Mouse (Mus musculus): ENCODE results near the gene Fam83e.

The Fam83e gene

DNA sequence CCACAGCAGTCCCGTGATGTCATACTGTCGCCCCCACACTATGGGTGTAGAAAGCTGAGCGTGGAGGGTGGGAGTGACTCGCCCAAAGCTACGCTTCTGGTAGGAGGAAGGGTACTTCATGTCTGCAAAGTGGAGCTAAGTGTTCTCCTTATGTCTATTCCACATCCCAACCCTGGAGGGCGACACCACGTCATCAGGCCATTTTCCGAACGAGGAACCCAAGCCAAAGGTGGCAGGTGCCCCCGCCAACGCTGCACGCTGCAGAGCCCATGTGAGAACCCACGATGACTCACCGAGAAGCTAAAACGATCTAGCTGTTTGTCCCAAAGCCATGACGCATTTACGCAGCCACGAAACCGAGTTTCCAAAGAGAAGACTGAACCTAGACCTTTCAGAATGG lies 21.3 kb downstream of the Fam83e start:
- DNase-seq: peak; percentile 71

DNA sequence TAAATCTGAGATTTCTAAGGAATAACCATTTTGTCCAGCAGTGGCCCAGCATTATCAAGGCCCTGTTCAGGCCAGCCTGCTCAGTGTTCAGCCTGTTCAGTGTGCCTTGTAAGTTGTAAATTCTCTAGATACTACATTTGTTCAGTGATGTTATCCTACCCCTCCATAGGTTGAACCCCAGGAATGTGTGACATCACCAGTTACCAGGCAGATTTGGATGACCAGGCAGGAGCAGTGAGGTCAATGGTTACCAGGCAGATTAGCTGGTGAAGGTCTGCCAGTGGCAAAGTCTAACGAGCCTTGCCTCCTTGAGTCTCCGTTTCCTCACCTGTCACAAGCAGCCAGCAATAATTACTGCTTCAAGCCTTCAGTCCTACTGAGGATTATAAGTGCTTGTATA lies 23.4 kb downstream of the Fam83e start:
- DNase-seq: peak; percentile 90

DNA sequence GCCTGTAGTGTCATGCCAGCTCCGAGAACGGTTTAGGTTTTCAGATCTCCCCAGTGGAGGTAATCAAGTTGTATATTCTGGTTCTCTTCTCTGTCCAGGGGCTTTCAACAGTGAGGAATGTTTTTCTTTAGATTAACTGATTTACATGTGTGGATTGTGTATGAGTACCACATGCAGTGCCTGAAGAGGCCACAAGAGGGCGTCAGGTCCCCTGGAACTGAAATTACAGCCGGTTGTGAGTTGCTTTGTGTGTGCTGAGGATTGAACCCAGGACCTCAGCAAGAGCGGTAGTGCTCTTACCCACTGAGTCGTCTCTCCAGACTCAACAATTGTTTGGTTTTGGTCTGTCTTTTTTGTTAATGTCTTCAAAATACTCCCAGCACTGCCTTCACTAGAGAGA lies 25.5 kb downstream of the Fam83e start:
- no peak for DNase-seq

DNA sequence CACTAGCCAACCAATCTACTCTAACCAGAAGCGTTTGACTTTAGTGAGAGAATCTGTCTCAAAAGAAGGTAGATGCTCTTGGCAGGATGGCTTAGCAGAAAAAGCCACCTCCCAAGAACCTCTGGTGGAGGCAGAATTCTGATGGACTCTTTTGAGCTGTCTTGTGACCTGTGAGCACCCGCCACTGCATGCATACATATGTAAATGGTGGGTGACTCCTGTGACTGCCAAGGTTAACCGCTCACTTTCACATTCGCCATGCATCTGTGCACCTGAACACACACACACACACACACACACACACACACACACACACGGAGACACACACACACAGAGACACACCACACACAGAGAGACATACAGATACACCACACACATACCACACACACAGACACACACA lies 26.4 kb downstream of the Fam83e start:
- no peak for DNase-seq

DNA sequence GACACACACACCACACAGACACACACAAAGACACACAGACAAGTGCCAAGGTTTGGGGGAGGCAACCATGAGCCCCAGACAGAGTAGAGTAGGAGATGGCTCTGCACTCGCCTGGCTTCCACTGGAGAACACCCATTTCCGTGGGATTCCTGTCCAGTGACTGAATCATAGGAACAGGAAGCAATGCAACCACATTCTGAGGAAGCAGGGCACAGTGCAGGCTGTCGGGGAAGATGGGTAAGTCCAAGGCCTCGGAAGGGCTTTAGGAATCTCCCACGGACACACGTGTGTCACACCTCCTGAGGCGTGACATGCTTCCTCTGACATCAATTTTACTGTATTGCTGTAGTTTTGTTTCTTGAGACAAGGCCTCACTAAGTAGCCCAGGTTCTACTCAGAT lies 27.1 kb downstream of the Fam83e start:
- no peak for DNase-seq

DNA sequence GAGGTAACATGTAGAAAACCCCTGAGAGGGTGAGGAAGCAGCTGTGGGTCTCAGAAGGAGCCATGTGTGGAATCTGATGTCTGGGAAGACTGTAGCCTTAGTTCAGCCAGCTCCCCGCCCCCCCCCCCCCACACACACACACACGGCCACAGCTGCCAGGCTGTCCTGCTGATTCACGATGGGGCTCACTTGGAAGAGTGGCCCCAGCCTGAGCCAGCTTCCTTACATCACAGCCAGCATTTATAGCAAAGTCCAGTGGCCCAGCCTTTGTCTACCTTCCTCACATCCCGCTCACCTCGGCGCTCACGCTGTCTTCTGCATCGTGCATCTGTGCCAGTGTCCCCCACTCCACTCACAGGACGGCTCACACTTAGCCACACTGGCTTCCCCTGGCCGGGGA lies 28.4 kb downstream of the Fam83e start:
- DNase-seq: no peak

DNA sequence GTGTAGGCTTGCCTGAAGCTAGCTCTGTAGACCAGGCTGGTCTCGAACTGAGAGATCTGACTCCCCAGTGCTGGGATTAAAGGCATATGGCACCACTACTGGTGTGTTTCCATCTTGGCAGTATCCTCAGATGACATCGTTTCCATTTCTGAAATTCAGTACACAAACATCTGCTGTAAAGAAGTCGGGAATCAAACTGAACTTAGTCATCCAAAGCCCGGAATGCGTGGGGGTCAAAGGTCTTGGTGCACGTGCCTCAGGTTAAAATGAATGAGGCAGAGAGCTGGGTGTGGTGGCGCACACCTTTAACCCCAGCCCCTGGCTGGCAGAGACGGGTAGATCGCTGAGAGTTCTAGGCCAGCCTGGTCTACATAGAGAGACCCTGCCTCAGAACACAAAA lies 29.1 kb downstream of the Fam83e start:
- DNase-seq: no peak

DNA sequence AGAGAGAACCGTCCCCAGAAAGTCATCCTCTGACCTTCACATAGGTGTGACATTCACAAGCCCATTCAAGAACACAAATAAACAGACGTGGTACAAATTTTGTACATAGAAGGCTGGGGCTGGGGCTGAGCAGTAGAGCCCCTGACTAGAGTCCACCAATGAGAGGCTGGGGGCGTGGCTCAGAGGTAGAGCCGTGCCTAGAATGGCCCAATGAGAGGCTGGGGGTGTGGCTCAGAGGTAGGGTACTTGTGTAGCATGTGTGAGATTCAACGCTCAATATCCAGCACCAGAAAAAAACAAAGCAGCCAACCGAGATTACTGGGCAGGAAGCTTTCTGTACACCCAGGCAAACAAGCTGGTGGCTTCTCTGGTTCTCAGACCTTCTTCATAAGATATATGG lies 34.7 kb downstream of the Fam83e start:
- no peak for DNase-seq

DNA sequence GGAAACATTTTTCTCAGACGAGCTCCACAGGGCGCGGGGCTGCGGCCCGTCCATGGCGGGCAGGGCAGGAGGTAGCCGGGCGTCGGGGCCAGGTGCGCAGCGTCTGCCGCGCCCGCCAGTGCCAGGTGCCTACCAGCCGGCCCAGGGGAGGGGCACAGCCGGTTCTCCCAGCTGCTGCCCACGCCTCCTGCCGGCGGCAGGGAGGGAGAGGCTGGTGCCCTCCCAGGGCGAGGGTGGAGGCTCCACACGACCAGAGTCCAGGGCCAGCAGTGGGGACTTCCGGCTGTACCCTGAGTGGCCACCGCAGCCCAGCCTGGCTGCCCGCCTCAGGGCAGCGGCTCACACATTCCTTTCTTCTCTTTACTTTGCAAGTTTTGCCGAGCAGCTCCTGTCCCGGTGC lies 38.4 kb downstream of the Fam83e start:
- DNase-seq: no peak

DNA sequence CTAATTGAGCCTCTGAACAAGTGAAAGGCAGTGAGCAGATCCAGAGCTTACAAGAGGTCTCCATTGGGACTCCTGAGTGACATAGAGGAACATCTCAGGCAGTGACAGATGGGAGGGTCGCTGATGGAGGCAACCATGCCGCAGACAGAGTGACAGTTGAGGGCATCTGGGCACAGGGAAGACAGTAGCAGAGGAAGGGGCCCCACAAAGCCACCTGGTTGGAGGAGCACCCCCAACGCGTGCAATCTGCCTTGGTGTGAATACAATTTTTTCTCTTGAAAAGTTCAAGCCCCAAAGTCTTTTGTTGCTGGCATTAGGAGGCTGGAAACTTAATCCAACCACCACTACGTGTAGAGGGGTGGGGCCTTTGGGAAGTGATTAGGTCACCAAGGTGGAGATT lies 39.1 kb downstream of the Fam83e start:
- no peak for DNase-seq

DNA sequence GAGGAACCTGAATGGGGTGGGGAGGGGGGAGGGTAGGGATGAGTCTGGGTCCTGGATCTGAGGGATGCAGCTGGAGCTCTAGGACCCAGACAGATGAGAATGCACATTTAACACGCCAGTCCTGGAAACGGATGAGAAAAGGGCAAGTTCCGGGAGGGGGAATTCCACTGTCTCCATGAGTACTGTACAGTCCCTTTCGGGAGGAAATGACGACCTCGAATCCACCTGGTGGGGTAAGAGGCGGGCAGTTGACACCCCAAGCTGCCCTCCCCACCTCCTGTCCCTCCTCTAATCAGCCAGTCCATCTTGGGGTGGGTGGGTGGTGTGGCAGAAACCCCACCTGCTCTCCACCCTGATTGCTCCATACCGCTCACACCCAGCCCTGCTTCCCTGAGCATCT lies 45.0 kb downstream of the Fam83e start:
- no peak for DNase-seq

DNA sequence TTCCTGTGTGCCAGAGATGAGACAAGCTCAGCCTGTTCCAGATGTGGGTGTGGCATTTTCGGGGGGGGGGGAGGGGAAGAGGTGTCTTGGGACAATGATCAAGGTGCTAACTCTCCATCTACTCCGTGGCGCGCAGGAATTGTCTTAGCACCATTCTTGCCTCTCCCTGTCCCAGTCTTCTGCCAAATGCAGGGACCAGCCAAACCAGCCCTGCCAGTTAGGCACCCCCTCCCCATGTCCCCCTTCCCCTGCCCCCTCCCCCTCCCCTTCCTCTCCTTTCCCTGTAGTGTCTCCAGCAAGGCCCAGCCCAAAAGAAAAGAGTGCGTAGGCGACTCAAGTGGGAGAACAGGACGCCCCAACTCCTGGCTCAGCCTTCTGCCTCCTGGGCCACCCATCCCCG lies 45.8 kb downstream of the Fam83e start:
- DNase-seq: no peak

DNA sequence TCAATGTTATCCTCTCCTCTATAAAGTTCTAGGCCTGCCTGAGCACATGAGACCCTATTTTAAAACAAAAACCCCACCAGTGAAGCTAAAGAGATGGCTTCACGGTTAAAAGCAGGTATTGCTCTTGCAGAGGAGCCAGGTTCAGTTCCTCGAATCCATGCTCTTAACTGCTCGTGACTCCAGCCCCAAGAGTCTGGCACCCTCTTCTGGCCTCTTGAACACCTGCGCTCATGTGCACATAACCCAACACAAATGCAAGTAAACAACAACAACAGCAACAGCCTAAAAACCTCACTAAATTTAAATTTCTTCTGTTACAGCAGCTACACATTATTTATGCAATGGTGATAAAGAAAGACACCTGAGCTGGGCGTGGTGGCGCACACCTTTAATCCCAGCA lies 46.5 kb downstream of the Fam83e start:
- no peak for DNase-seq

DNA sequence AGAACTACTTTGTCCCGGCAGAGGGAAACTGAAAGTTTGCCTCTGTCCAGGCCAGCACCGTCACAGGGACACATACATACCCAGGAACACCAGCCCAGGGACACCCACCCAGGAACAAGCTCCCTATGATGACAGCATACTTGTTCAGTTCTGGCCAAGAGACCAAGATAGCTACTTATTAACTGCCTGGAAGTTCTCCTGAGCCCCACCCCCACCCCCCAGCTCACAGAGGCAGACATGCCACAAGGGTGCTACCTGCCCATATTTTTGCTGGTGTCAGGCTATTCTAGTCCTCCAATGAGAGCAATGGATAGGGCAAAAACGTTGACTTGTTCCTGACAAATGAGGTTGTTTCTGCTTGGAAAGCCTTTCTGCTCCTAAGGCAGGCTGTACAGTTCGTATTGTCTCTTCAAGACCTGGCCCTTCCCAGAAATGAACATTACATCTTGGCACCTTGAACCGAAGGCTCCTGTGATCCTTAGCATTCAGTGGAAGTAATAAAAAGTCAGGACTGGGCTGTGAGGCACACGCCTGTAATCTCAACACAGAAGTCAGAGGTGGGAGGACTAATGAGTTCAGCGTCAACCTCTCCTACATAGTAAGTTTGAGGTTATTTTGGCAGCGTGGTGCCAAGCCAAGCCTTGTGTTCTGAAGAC lies 49.5 kb downstream of the Fam83e start:
- DNase-seq: no peak

DNA sequence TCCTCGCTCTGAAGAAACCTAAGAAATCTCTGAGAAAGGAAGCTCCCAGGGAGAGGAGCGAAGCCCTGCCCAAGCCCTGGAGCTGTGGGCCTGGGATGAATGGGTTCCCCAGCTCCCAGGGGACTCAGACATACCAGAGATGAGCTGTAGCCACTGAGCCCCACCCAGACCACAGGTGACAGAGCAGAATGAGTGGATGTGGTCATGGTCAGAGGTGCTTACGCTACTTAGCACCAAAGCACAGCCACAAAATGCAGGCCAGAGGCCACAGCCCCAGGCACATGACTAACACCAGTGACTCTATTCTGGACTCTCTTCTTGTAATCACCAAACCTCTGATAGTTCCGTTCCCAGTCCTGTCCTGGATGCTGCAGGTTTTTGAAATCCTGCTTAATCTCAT lies 50.1 kb downstream of the Fam83e start:
- DNase-seq: no peak

DNA sequence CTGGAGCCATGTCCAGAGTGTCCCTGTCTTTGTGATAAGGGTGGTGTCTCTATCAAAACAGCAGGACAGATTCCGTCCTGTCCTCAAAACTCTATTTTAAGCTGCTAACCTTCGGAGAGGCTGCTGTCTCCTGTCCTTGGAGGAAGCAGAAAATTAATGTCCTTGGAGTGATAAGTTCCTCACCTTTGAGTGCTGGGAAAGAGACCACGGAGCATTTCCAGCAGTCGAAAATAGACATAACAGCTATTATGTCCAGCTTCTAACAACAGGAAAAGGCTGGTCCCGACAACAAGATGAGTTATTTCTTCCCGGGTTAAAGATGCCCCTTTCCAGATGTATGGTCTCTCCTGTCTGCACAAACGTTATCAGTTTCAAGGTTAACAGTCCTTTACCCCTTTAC lies 54.2 kb downstream of the Fam83e start:
- DNase-seq: no peak

All from right cerebral cortex, postnatal 14 days (tissue).